Mouse (Mus musculus) intestine, postnatal 0 days (tissue): ENCODE measurements around the gene Dnm3. TPM values are rescaled to one million over a fixed set of nuclear protein-coding genes. Genes with fewer than 3 reads are reported as not detected.

Experiments used
- ATAC-seq: fragments of 200-750 bp; cut with Nextera tagmentation; 2 replicates; pipeline ENCODE4 v1.8.0; 2017; ENCODE audit warnings: mild to moderate bottlenecking, moderate TSS enrichment, moderate library complexity
- H3K27ac ChIP-seq: fragments of 300-500 bp; sonication (generic); 2 replicates; pipeline ENCODE4 v1.5.1; 2014; ENCODE audit warnings: mild to moderate bottlenecking, low read depth, low read length, moderate library complexity
- H3K27me3 ChIP-seq: fragments of 300-500 bp; sonication (generic); replicated peaks from 2 replicates; pipeline ENCODE4 v1.6.1; 2014; ENCODE audit warnings: low read length, mixed read lengths; ENCODE audit not compliant: control insufficient read depth, insufficient read depth
- H3K36me3 ChIP-seq: fragments of 300-500 bp; sonication (generic); 2 replicates; pipeline ENCODE4 v1.6.1; 2014; ENCODE audit warnings: mild to moderate bottlenecking, moderate library complexity; ENCODE audit not compliant: control insufficient read depth, insufficient read depth
- H3K4me1 ChIP-seq: fragments of 300-500 bp; sonication (generic); replicated peaks from 2 replicates; pipeline ENCODE4 v1.6.1; 2014; ENCODE audit warnings: antibody characterized with exemption, low read length, mixed read lengths; ENCODE audit not compliant: control insufficient read depth, insufficient read depth
- H3K4me2 ChIP-seq: fragments of 300-500 bp; sonication (generic); replicated peaks from 2 replicates; pipeline ENCODE4 v1.6.1; 2014; ENCODE audit warnings: low read depth, mild to moderate bottlenecking, moderate library complexity
- H3K4me3 ChIP-seq: fragments of 300-500 bp; sonication (generic); 2 replicates; pipeline ENCODE4 v1.5.1; 2014; ENCODE audit warnings: low read depth, low read length
- H3K9ac ChIP-seq: fragments of 300-500 bp; sonication (generic); 2 replicates; pipeline ENCODE4 v1.6.1; 2014; ENCODE audit warnings: mild to moderate bottlenecking, low read depth, low read length
- H3K9me3 ChIP-seq: fragments of 300-500 bp; sonication (generic); 2 replicates; pipeline ENCODE4 v1.6.1; 2016; ENCODE audit warnings: mixed run types; ENCODE audit not compliant: control insufficient read depth
- CTCF ChIP-seq: sonication (generic); IDR thresholded peaks from 2 replicates; pipeline ENCODE4 v1.5.1; 2016; ENCODE audit warnings: low read depth, mild to moderate bottlenecking, control low read depth, antibody characterized with exemption, moderate library complexity
- WGBS: fragments of 180-500 bp; shearing (Covaris S2); extraction: QIAGEN DNeasy Blood & Tissue Kit; methylation state at CpG from one replicate; pipeline ENCODE4 v1.1.7; 2014; 5-methylcytosine and 5-hydroxymethylcytosine counted together
- polyA plus RNA-seq: library from polyadenylated mRNA; unstranded; fragments of >200 nt; fragmentation: Nextera tagmentation; extraction: Ambion mirVana; gene quantifications from 2 replicates; pipeline ENCODE4 v1.2.1, GENCODE M21; 2015

The Dnm3 gene
- polyA plus RNA-seq, 1 experiment from 2014 or later, result 5.6 TPM

- no peak overlapping the region for H3K27ac ChIP-seq
- TF ChIP-seq CTCF, result no peak
- no peaks in the 10 kb centered on the region for H3K9me3 ChIP-seq
- no peak overlapping the region for H3K4me3 ChIP-seq
- no peak overlapping the region for H3K4me2 ChIP-seq
- H3K4me1 ChIP-seq, result no peaks in the 10 kb centered on the region
- 78% methylated on average over 4 of the region's 4 CpGs for WGBS
- no peaks in the 10 kb centered on the region for H3K36me3 ChIP-seq
- H3K9ac ChIP-seq, result no peak overlapping the region
- ATAC-seq, result no peak
- H3K27me3 ChIP-seq, result no peaks in the 10 kb centered on the region
Measured at GRCm38 (mm10) chr1:162240720-162241119, 237.1 kb downstream of the Dnm3 start.

DNA sequence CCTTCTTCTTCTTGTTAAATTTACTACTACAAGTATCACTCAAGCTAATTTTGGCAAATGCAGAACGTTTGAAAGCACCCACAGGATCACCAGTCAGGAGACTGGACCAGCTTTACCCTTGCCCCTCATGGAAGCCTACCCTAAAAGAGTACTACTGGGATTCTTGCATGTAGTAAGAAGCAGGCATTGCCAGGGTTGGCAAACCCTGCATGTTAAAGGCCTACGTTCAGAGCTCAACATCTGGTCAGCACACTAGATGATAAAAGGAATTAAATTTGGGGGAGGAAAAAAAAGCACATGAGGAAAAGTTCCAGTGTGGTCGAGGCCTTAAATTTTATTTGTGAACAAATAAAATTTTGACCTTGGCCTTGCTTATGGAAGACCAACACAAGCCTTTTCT lies 239.2 kb downstream of the Dnm3 start:
- WGBS, result 61% methylated on average over 3 of the region's 3 CpGs
- TF ChIP-seq CTCF, result no peak
- no peak overlapping the region for H3K4me2 ChIP-seq
- H3K4me3 ChIP-seq, result no peak overlapping the region
- H3K9me3 ChIP-seq, result no peaks in the 10 kb centered on the region
- H3K36me3 ChIP-seq, result no peaks in the 10 kb centered on the region
- no peaks in the 10 kb centered on the region for H3K4me1 ChIP-seq
- H3K9ac ChIP-seq, result no peak overlapping the region
- no peak for ATAC-seq
- no peak overlapping the region for H3K27ac ChIP-seq
- no peaks in the 10 kb centered on the region for H3K27me3 ChIP-seq

GRCm38 (mm10) chr1:162236624-162237159 lies 241.1 kb downstream of the Dnm3 start:
- Histone ChIP-seq H3K36me3 (no peaks in the 10 kb centered on the region), H3K27me3 (no peaks in the 10 kb centered on the region), H3K4me2 (no peak overlapping the region), H3K4me3 (no peak overlapping the region), H3K4me1 (no peaks in the 10 kb centered on the region), H3K9me3 (no peaks in the 10 kb centered on the region), H3K27ac (no peak overlapping the region), H3K9ac (no peak overlapping the region)
- no peak for TF ChIP-seq CTCF
- no peak for ATAC-seq
- 67% methylated on average over 7 of the region's 7 CpGs for WGBS

- no peak overlapping the region for H3K4me2 ChIP-seq
- peak overlapping the region; percentile 1; the same call in 1 of the 2 replicates for H3K27ac ChIP-seq
- TF ChIP-seq CTCF, result no peak
- H3K9me3 ChIP-seq, result no peaks in the 10 kb centered on the region
- no peaks in the 10 kb centered on the region for H3K4me1 ChIP-seq
- 38% methylated on average over 7 of the region's 7 CpGs for WGBS
- H3K4me3 ChIP-seq, result no peak overlapping the region
- no peak overlapping the region for H3K9ac ChIP-seq
- ATAC-seq, result no peak
- H3K36me3 ChIP-seq, result no peaks in the 10 kb centered on the region
- no peaks in the 10 kb centered on the region for H3K27me3 ChIP-seq
Measured at GRCm38 (mm10) chr1:162225621-162226147, 252.2 kb downstream of the Dnm3 start.

DNA sequence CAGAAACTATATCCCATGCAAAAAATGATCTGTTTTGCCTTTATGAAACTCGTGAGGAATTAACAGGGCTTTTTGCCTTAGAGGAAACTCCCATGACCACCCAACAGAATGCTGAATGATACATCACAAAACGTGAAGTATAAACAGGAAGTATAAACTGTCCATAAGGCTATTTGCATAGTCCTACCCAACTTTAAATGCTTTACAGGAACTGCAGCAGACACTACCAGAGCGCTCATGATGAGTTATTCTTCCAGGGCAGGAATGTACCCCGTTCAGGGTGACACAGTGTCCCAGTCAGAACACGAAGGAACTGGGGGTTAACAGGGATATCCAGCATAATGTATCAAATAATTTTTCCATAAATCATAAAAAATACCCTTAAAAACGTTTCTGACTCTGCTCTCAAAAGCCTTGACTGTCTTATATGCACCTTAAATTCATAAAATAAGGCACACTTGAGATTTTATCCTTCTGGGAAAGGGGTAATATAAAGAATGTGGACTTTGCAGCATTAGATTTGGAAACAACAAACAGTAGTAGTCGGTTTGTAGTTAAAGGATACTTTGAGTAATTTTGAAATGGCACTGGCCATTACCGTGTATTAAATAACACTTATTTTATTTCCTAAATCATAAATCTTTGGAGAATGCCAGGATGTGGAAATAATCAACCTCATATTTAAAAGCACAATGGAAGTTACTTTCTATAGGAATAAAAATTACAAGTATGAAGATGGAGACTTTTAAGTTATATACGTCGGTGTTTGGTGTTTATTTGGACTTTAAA lies 252.8 kb downstream of the Dnm3 start:
- no peak overlapping the region for H3K4me3 ChIP-seq
- ATAC-seq, result no peak
- 51% methylated on average over 10 of the region's 10 CpGs for WGBS
- H3K9me3 ChIP-seq, result no peaks in the 10 kb centered on the region
- H3K27ac ChIP-seq, result no peak overlapping the region
- H3K36me3 ChIP-seq, result no peaks in the 10 kb centered on the region
- H3K4me2 ChIP-seq, result no peak overlapping the region
- no peaks in the 10 kb centered on the region for H3K4me1 ChIP-seq
- no peak overlapping the region for H3K9ac ChIP-seq
- TF ChIP-seq CTCF, result no peak
- H3K27me3 ChIP-seq, result no peaks in the 10 kb centered on the region

DNA sequence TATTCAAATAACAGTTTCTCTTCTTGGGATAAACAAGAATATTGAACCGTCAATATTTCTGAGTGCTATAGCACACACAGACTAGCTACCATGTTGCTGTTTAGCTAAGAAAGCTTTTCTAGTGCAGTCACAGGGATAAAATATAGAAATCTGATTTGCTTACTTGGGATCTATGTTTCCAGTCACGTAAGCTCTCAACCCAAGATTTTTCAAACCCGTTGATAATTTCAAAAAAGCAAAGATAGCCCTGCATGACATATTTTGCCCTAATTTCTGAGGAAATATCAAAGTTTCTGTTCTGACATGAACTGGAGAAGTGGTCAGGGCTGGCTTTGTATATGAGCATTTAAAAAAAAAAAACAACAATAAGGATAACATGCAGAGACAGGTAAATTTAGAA lies 253.8 kb downstream of the Dnm3 start:
- no peak for TF ChIP-seq CTCF
- Histone ChIP-seq H3K9me3 (no peaks in the 10 kb centered on the region), H3K9ac (no peak overlapping the region), H3K36me3 (no peaks in the 10 kb centered on the region), H3K27me3 (no peaks in the 10 kb centered on the region), H3K4me2 (no peak overlapping the region), H3K27ac (no peak overlapping the region), H3K4me3 (no peak overlapping the region), H3K4me1 (no peaks in the 10 kb centered on the region)
- 78% methylated on average over 3 of the region's 3 CpGs for WGBS
- no peak for ATAC-seq
